Mouse (Mus musculus) E14TG2a.4 (cell line): Measurements from ENCODE around the gene Asb2.

ENCODE experiments used
- CTCF ChIP-seq: conservative IDR thresholded peaks from 2 replicates; pipeline ENCODE4 v1.5.1; 2014; ENCODE audit warnings: low read length
- NANOG ChIP-seq: IDR thresholded peaks from 2 replicates; pipeline ENCODE4 v1.6.1; 2014; ENCODE audit warnings: borderline replicate concordance, low read length, mixed read lengths

DNA sequence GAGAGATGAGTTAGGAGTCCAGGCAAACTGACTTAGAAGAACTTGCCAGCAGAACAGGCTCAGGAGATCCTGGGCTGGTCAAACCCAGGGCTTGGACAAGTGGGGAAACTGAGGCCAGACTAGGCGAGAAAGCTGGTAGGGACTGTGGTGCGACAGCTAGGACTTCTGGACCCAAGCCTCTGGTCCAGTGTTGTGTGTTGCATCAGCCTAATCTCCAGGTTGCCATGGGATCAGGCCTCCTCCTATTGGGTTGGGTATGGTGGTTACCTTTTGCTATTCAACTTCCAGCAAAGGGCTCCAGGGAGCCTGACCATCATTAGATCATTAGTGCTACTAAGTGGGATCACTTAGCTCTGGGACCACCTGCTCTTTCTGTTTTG, 33.5 kb upstream of the Asb2 start:
- no peak for TF ChIP-seq CTCF
- TF ChIP-seq NANOG: no peak
